Mouse (Mus musculus) mouse trophoblast stem cell (cell line): ENCODE results near the gene Copz2.

ENCODE experiments used
- in situ Hi-C, 2 experiments: fragments of 300-500 bp; cut with MseI, MboI; formaldehyde crosslinking; loops; 2 replicates in 1 of 2; 3 replicates in 1 of 2; pipeline ENCODE4 v1.15.1; 2025

Copz2 gene

GRCm38 (mm10) chr11:96902639-96903635 lies 53.3 kb downstream of the Copz2 start:
- in situ Hi-C loops: no loop called here

GRCm38 (mm10) chr11:96906431-96907161 lies 56.9 kb downstream of the Copz2 start:
- in situ Hi-C loops: no loop called here

GRCm38 (mm10) chr11:96908594-96908993 lies 58.9 kb downstream of the Copz2 start:
- in situ Hi-C loops: no loop called here

GRCm38 (mm10) chr11:96910003-96910402 lies 60.3 kb downstream of the Copz2 start:
- in situ Hi-C loops: loop anchor here (5.0 kb wide), 2 partner anchors 43 to 52 kb away; no protein-coding TSS in a partner anchor
